Comparison of ENCODE assay signal across 13 mouse cellular contexts in genomic region chr19:46558631-46559030, GRCm38 (mm10). TPM values are rescaled to one million over a fixed set of nuclear protein-coding genes. Genes with fewer than 3 reads are reported as not detected.
A peak's percentile ranks its signal among the peaks of the same experiment; 100 is the strongest.
DNase-seq lines count a peak whose midpoint lies in the region; ATAC-seq and TF ChIP-seq lines count a peak whose summit lies in the region.
"Had no signal": no experiment of that assay in that cellular context is flagged by ENCODE, and none has a peak within 500 bp of the region (broad histone marks: within the 10 kb centered on the region; RNA-seq: fewer than 3 reads in every experiment).

No protein-coding gene starts in this region.

- no peaks in the 10 kb centered on the region for H3K9me3 ChIP-seq in embryonic facial prominence, embryonic 14.5 days (ENCODE audit: control insufficient read depth, low read length)
- H3K9me3 ChIP-seq: heart, embryonic 10.5 days had no signal

- no peaks in the 10 kb centered on the region for H3K4me1 ChIP-seq in embryonic facial prominence, embryonic 14.5 days (ENCODE audit: control insufficient read depth, insufficient read depth, low read length)
- no peaks in the 10 kb centered on the region for H3K4me1 ChIP-seq in lung, adult 2 months (ENCODE audit: control insufficient read depth, insufficient read depth, low read length)

- H3K36me3 ChIP-seq in embryonic facial prominence, embryonic 14.5 days (ENCODE audit: control insufficient read depth, insufficient read depth, low read length): peaks cover 42% of the 10 kb centered on the region

- H3K4me3 ChIP-seq in embryonic facial prominence, embryonic 14.5 days (ENCODE audit: low read depth, low read length): no peak overlapping the region
- H3K4me3 ChIP-seq in lung, adult 2 months (replicated peaks; ENCODE audit: extremely low read depth, low read depth, low read length): no peak overlapping the region
- H3K4me3 ChIP-seq: heart, embryonic 10.5 days had no signal

- peak; percentile 56; the same call in 1 of the 2 replicates for ATAC-seq in embryonic facial prominence, embryonic 14.5 days (ENCODE audit: low read depth)
- no peak for ATAC-seq in monocyte, adult 5-6 weeks (replicated peaks; ENCODE audit: insufficient number of reproducible peaks, low FRiP score, low TSS enrichment, poor library complexity, severe bottlenecking)

- H3K4me2 ChIP-seq in embryonic facial prominence, embryonic 14.5 days (ENCODE audit: low read depth, low read length): no peak overlapping the region
- H3K4me2 ChIP-seq: liver, embryonic 11.5 days had no signal

- H3K27ac ChIP-seq in embryonic facial prominence, embryonic 14.5 days (replicated peaks; ENCODE audit: low read depth, low read length): no peak overlapping the region
- H3K27ac ChIP-seq: heart, embryonic 10.5 days had no signal

- no peak overlapping the region for H3K9ac ChIP-seq in embryonic facial prominence, embryonic 14.5 days (ENCODE audit: low read depth, low read length)

- WGBS in embryonic facial prominence, embryonic 14.5 days: 47% methylated on average over 12 of the region's 12 CpGs
- WGBS in lung, adult 2 months: 69% methylated on average over 12 of the region's 12 CpGs

- peak; percentile 81 for DNase-seq in heart, adult 11 months
- DNase-seq in heart, adult 18-20 months: no peak
- peak; percentile 39 for DNase-seq in brain, embryonic 14.5 days (ENCODE audit: low read depth)
- peak; percentile 11 for DNase-seq in embryonic facial prominence, embryonic 14.5 days (ENCODE audit: low spot score)
- DNase-seq in lung, adult 2 months: peak; percentile 42
- DNase-seq in spleen, postnatal 36 days (ENCODE audit: low spot score in 2 of 2): no peak
- no peak for DNase-seq in embryo, embryonic 9.5 days (ENCODE audit: extremely low spot score)
- DNase-seq: heart, postnatal 36 days; layer of hippocampus, postnatal 36 days; thymus, postnatal 14 days had no signal

- TF ChIP-seq CTCF in brain, embryonic 14.5 days (IDR thresholded peaks at IDR 0.05; ENCODE audit: borderline replicate concordance, extremely low read depth, insufficient read depth, insufficient read length): no peak
- TF ChIP-seq CTCF in lung, adult 2 months (IDR thresholded peaks at IDR 0.05; ENCODE audit: insufficient read depth, low read length): no peak

- H3K27me3 ChIP-seq in embryonic facial prominence, embryonic 14.5 days (replicated peaks; ENCODE audit: control insufficient read depth, insufficient read depth, low read length): no peaks in the 10 kb centered on the region

- TF ChIP-seq POLR2A in brain, embryonic 14.5 days (IDR thresholded peaks at IDR 0.05; ENCODE audit: borderline replicate concordance, extremely low read depth, insufficient read depth, insufficient read length, poor library complexity, severe bottlenecking): no peak
- no peak for TF ChIP-seq POLR2A in lung, adult 2 months (IDR thresholded peaks at IDR 0.05; ENCODE audit: borderline replicate concordance, extremely low read depth, low read depth, low read length)

RNA-seq across cellular contexts. Expression of gene Arl3, which starts 14.4 kb away (rescaled TPM):
- total RNA-seq in heart, adult 18-20 months (2021): 10 to 100 TPM; 34.6 to 38.1 TPM
- 169 and 180 TPM in 2 replicates for polyA plus RNA-seq in brain, embryonic 14.5 days (2012; rRNA removed)
- 83.7 and 94.0 TPM in 2 replicates for polyA plus RNA-seq in embryonic facial prominence, embryonic 14.5 days (2014; fragmentation: Nextera tagmentation; extraction: Ambion mirVana)
- polyA plus RNA-seq in lung, adult 2 months (2012; rRNA removed): 21.5 and 27.1 TPM in 2 replicates
- total RNA-seq in monocyte, adult 5-6 weeks (2017): 7.1 to 26.2 TPM (median 18.2 TPM) in 3 replicates

RNA-seq across cellular contexts. Expression of gene Sfxn2, which starts 14.5 kb away (rescaled TPM):
- total RNA-seq in heart, adult 18-20 months (2021): 1 to 10 TPM; 2.0 to 2.8 TPM
- polyA plus RNA-seq in brain, embryonic 14.5 days (2012; rRNA removed): 11.8 and 12.6 TPM in 2 replicates
- polyA plus RNA-seq in embryonic facial prominence, embryonic 14.5 days (2014; fragmentation: Nextera tagmentation; extraction: Ambion mirVana): 16.7 and 19.7 TPM in 2 replicates
- polyA plus RNA-seq in lung, adult 2 months (2012; rRNA removed): 3.8 and 6.5 TPM in 2 replicates
- 8.9 to 11.1 TPM (median 10.2 TPM) in 3 replicates for total RNA-seq in monocyte, adult 5-6 weeks (2017)

RNA-seq across cellular contexts. Expression of gene Wbp1l, which starts 40.3 kb away (rescaled TPM):
- total RNA-seq in heart, adult 18-20 months (2021): 10 to 100 TPM; 46.9 to 60.7 TPM
- 33.7 and 44.8 TPM in 2 replicates for polyA plus RNA-seq in brain, embryonic 14.5 days (2012; rRNA removed)
- 37.7 and 42.6 TPM in 2 replicates for polyA plus RNA-seq in embryonic facial prominence, embryonic 14.5 days (2014; fragmentation: Nextera tagmentation; extraction: Ambion mirVana)
- polyA plus RNA-seq in lung, adult 2 months (2012; rRNA removed): 47.3 and 54.3 TPM in 2 replicates
- total RNA-seq in monocyte, adult 5-6 weeks (2017): 45.5 to 72.9 TPM (median 56.5 TPM) in 3 replicates

RNA-seq across cellular contexts. Expression of gene Trim8, which starts 57.1 kb away (rescaled TPM):
- total RNA-seq in heart, adult 18-20 months (2021): 10 to 100 TPM; 33.9 to 38.8 TPM
- polyA plus RNA-seq in brain, embryonic 14.5 days (2012; rRNA removed): 35.3 and 63.0 TPM in 2 replicates
- 21.5 and 27.1 TPM in 2 replicates for polyA plus RNA-seq in embryonic facial prominence, embryonic 14.5 days (2014; fragmentation: Nextera tagmentation; extraction: Ambion mirVana)
- 87.2 and 115 TPM in 2 replicates for polyA plus RNA-seq in lung, adult 2 months (2012; rRNA removed)
- 35.4 to 50.0 TPM (median 39.9 TPM) in 3 replicates for total RNA-seq in monocyte, adult 5-6 weeks (2017)

Comparison
In these comparisons a context has a peak if more than half of its experiments do, and no peak if none do; other contexts are left out.
1. DNase-seq: peak in heart, adult 11 months (single experiment), brain, embryonic 14.5 days (single experiment), embryonic facial prominence, embryonic 14.5 days (single experiment) and lung, adult 2 months (single experiment); none in heart, adult 18-20 months (0 of 2), spleen, postnatal 36 days (0 of 2) and embryo, embryonic 9.5 days (single experiment).